Mouse (Mus musculus) spleen, adult 2 months (tissue): ENCODE measurements around the gene Gsto1. TPM values are rescaled to one million over a fixed set of nuclear protein-coding genes. Genes with fewer than 3 reads are reported as not detected.

ENCODE experiments used
- DNase-seq, 2 experiments: peaks; one replicate each; pipeline versions ENCODE4 v3.0.0 to v3.0.0-alpha.2; 2012 to 2021; ENCODE audit warnings: low spot score in 2 of 2, low read depth in 1 of 2
- H3K27ac ChIP-seq: fragments of 200-500 bp; 2 replicates; pipeline ENCODE4 v1.5.1; 2012; ENCODE audit warnings: low read length, inconsistent platforms; ENCODE audit not compliant: insufficient read depth
- H3K27me3 ChIP-seq: fragments of 200-500 bp; 2 replicates; pipeline ENCODE4 v1.6.1; 2012; ENCODE audit warnings: mild to moderate bottlenecking, moderate library complexity, low read length, inconsistent platforms; ENCODE audit not compliant: control insufficient read depth, insufficient read depth
- H3K36me3 ChIP-seq: fragments of 200-500 bp; 2 replicates; pipeline ENCODE4 v1.6.1; 2012; ENCODE audit warnings: mild to moderate bottlenecking, low read length, inconsistent platforms; ENCODE audit not compliant: control insufficient read depth, insufficient read depth
- H3K4me1 ChIP-seq: fragments of 200-500 bp; 2 replicates; pipeline ENCODE4 v1.6.1; 2011; ENCODE audit warnings: inconsistent platforms; ENCODE audit not compliant: control insufficient read depth, insufficient read depth, insufficient read length
- H3K4me3 ChIP-seq: fragments of 200-500 bp; 2 replicates; pipeline ENCODE4 v1.5.1; 2011; ENCODE audit warnings: mild to moderate bottlenecking, inconsistent platforms; ENCODE audit not compliant: insufficient read depth, insufficient read length; ENCODE audit errors: extremely low read depth
- CTCF ChIP-seq: fragments of 200-500 bp; IDR thresholded peaks from 2 replicates; pipeline ENCODE4 v1.5.1; 2011; ENCODE audit warnings: mild to moderate bottlenecking, inconsistent platforms; ENCODE audit not compliant: insufficient read depth, insufficient read length, insufficient replicate concordance; ENCODE audit errors: extremely low read depth
- POLR2A ChIP-seq: fragments of 200-500 bp; IDR thresholded peaks from 2 replicates; pipeline ENCODE4 v1.6.1; 2011; ENCODE audit warnings: low read depth, low read length, inconsistent platforms
- WGBS: fragments of 180-500 bp; shearing (Covaris S2); methylation state at CpG from one replicate; pipeline ENCODE4 v1.1.7; 2018; 5-methylcytosine and 5-hydroxymethylcytosine counted together
- polyA plus RNA-seq: library from polyadenylated mRNA; depleted of rRNA; stranded (reverse); fragments of >200 nt; gene quantifications from 2 replicates; pipeline ENCODE4 v1.2.3, GENCODE M21; 2012

Gsto1 gene
- polyA plus RNA-seq, 1 experiment = 24.5 TPM

- Histone ChIP-seq H3K4me3 (no peak overlapping the region), H3K27me3 (no peaks in the 10 kb centered on the region), H3K27ac (no peak overlapping the region), H3K4me1 (peaks cover 10% of the 10 kb centered on the region; the same call in 1 of the 2 replicates), H3K36me3 (no peaks in the 10 kb centered on the region)
- 27% methylated on average over 11 of the region's 11 CpGs for WGBS
- peak; percentile 100 for TF ChIP-seq CTCF
- no peak for TF ChIP-seq POLR2A
- DNase-seq = peak; percentile 76 to 80
Observed at GRCm38 (mm10) chr19:47882151-47882881, 27.5 kb downstream of the Gsto1 start.

GRCm38 (mm10) chr19:47882882-47883254, 28.1 kb downstream of the Gsto1 start:
- no peak for DNase-seq
- Histone ChIP-seq H3K27ac (no peak overlapping the region), H3K4me1 (peaks cover 15% of the 10 kb centered on the region; the same call in 1 of the 2 replicates), H3K4me3 (no peak overlapping the region), H3K36me3 (no peaks in the 10 kb centered on the region), H3K27me3 (no peaks in the 10 kb centered on the region)
- TF ChIP-seq POLR2A (no peak), CTCF (no peak)
- WGBS = 68% methylated on average over 9 of the region's 9 CpGs

- Histone ChIP-seq H3K27me3 (no peaks in the 10 kb centered on the region), H3K36me3 (no peaks in the 10 kb centered on the region), H3K27ac (peak overlapping the region; percentile 39; the same call in 1 of the 2 replicates), H3K4me3 (no peak overlapping the region), H3K4me1 (peaks cover 19% of the 10 kb centered on the region; the same call in 1 of the 2 replicates)
- WGBS = 53% methylated on average over 13 of the region's 13 CpGs
- peak; percentile 36 to 44 for DNase-seq
- no peak for TF ChIP-seq CTCF
- TF ChIP-seq POLR2A = no peak
Observed at GRCm38 (mm10) chr19:47884296-47885085, 29.7 kb downstream of the Gsto1 start.

GRCm38 (mm10) chr19:47885191-47885743, 30.5 kb downstream of the Gsto1 start:
- Histone ChIP-seq H3K4me1 (peaks cover 22% of the 10 kb centered on the region; the same call in 1 of the 2 replicates), H3K27me3 (no peaks in the 10 kb centered on the region), H3K4me3 (no peak overlapping the region), H3K36me3 (no peaks in the 10 kb centered on the region), H3K27ac (peak overlapping the region; percentile 37; the same call in 1 of the 2 replicates)
- no peak for TF ChIP-seq CTCF
- TF ChIP-seq POLR2A = no peak
- 65% methylated on average over 7 of the region's 7 CpGs for WGBS
- no peak for DNase-seq

- no peak overlapping the region for H3K4me3 ChIP-seq
- 81% methylated on average over 11 of the region's 11 CpGs for WGBS
- no peaks in the 10 kb centered on the region for H3K36me3 ChIP-seq
- TF ChIP-seq POLR2A (no peak), CTCF (no peak)
- peaks cover 26% of the 10 kb centered on the region; the same call in 1 of the 2 replicates for H3K4me1 ChIP-seq
- no peak overlapping the region for H3K27ac ChIP-seq
- DNase-seq = no peak
- H3K27me3 ChIP-seq = no peaks in the 10 kb centered on the region
Observed at GRCm38 (mm10) chr19:47885886-47886285, 31.1 kb downstream of the Gsto1 start.

- DNase-seq = no peak
- Histone ChIP-seq H3K36me3 (no peaks in the 10 kb centered on the region), H3K4me3 (no peak overlapping the region), H3K27me3 (no peaks in the 10 kb centered on the region), H3K27ac (peak overlapping the region; percentile 93), H3K4me1 (peaks cover 34% of the 10 kb centered on the region; the same call in 1 of the 2 replicates)
- WGBS = 76% methylated on average over 7 of the region's 7 CpGs
- TF ChIP-seq CTCF (no peak), POLR2A (no peak)
Observed at GRCm38 (mm10) chr19:47886617-47887016, 31.8 kb downstream of the Gsto1 start.
